Mouse (Mus musculus): ENCODE results near the gene Abca14.

Gene Abca14

DNA sequence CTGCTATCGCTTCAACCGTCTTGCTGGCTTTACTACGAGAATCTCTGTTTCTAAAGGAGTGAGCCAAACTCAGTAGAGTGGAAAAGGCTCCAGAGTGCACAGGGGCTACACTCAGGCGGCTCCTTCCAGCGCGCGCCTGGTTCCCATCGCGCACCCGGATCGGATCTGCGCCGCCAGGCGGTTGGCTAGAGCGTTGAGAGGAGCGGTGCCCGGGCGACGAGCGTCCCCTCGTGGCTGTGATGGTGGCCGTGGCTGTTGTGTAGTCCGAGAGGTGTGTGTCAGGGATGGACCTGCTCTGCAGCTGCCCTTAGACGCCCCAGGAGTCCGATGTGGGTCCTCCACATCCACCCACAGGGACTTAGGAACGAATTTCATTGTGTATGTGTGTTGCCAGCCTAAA, at the start of gene Abca14:
Gene Abca14 (plus strand): TSS at position 173 of the 400 bp plus-strand sequence.
- DNase-seq (ENCODE audit: low spot score in 2 of 2): peak in 1 of 2 experiments; percentile 40

DNA sequence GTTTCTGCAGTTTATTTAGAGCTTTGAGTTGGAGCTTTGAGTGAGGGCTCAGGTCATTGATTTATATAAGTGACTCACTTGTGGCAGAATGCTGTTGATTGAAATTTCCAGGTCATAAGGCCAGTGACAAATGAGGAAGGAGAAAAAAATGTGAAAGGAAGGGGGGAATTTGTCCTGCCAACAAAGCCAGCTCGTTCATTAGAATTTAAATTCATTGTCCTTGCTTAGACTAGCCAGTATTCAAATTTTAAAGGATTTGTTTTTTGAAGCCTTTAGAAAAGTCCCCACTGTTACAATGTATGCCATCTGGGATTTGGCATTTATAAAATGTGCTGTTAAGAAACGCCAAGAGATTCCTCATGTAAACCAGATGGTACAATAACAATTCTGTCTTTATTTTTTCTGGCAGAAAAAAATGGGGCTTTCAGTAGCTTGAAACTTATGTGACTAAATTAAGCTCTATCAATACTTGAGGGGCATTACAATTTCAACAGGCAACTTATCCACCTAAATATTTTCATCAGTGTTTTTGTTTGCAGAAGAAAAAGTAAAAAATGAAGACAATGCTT, 46.8 kb upstream of the Abca14 start:
- DNase-seq (ENCODE audit: low spot score in 2 of 2): no peak

DNA sequence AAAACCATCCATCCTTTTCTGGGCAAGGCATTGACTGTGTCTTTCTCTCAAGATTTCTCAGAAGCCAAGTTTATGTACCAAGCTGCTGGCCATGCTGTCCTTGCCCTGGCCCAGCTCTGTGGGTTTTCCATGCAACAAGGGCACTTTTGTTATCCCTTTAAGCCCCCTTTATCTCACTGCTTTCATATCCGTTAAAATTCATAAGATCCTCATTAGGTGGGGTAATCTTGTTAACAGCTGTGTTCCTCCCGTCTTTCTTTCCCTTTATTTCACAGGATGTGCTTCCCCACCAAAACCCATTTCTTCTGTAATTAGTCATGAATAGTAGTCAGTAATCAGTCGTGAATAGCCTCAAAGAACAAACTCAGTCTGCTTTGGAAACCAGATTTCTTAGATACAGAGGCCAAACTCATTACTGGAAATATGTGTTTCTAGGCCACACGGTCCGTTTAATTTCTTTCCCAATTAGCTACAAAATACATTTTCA, 46.1 kb upstream of the Abca14 start:
- DNase-seq (ENCODE audit: low spot score in 2 of 2): no peak

- DNase-seq (ENCODE audit: low spot score in 2 of 2): no peak
Observed at GRCm38 (mm10) chr7:120158121-120158613, 45.6 kb upstream of the Abca14 start.

DNA sequence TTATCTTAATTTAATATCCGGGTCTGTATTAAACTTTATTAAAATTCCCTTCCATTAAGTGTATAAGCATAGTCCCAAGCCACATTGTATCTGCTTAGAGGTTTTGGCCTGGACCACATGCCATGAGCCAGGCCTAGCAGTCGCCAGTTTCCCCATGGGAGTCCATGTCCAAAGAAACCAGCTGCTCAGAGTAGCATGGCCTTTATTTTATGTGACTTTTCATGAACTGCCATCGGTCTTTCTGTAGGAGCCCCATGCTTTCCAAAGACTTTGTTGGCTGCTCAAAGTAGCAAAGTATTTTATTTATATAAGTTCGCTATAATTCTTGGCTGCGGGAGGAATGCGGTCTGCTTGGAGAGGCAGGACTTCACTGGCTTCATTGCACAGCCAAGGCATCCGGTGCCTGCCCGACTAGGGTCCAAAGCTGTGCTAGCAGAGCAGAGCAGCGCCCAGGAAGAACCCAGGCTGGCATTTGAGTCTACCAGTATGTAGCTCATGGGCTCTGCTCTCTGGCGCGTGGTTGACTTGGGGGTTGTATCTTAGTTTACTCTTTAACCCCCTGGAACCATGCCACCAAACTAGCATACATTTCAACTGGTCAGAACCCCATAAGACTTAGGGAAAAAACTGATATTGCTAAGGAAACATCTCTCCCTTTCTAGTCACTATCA, 40.0 kb upstream of the Abca14 start:
- no peak for DNase-seq (ENCODE audit: low spot score in 2 of 2)

GRCm38 (mm10) chr7:120172188-120172700, 31.5 kb upstream of the Abca14 start:
- no peak for DNase-seq (ENCODE audit: low spot score in 2 of 2)

GRCm38 (mm10) chr7:120173603-120174244, 30.0 kb upstream of the Abca14 start, which contains the start of gene Anks4b:
Gene Anks4b (plus strand): TSS chr7:120173858.
- no peak for DNase-seq (ENCODE audit: low spot score in 2 of 2)

GRCm38 (mm10) chr7:120174723-120175504, 28.8 kb upstream of the Abca14 start:
- DNase-seq (ENCODE audit: low spot score in 2 of 2): no peak

GRCm38 (mm10) chr7:120177611-120178010, 26.1 kb upstream of the Abca14 start:
- no peak for DNase-seq (ENCODE audit: low spot score in 2 of 2)

GRCm38 (mm10) chr7:120178935-120179334, 24.8 kb upstream of the Abca14 start:
- DNase-seq (ENCODE audit: low spot score in 2 of 2): no peak

- no peak for DNase-seq (ENCODE audit: low spot score in 2 of 2)
Observed at GRCm38 (mm10) chr7:120180547-120180946, 23.2 kb upstream of the Abca14 start.

GRCm38 (mm10) chr7:120181401-120182230, 22.1 kb upstream of the Abca14 start:
- DNase-seq (ENCODE audit: low spot score in 2 of 2): no peak

DNA sequence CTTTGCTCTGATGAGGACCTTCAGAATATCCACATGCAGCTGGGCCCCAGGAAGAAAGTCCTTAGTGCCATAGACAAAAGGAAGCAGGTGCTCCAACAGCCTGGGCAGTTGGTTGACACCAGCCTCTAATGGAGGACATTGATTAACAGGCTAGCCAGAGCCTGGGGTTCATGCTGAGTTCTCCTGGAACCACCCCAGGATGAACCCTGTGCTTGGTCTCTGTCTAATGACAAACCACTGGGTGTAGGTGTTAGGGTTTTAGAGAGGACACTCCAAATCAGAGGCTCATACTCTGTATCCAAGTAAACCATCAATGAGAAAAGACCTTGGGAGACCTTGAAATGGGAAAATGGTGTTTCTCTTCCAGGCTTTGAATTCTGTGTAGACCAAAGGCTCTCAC, 20.9 kb upstream of the Abca14 start:
- DNase-seq (ENCODE audit: low spot score in 2 of 2): no peak

GRCm38 (mm10) chr7:120188946-120189345, 14.8 kb upstream of the Abca14 start:
- no peak for DNase-seq (ENCODE audit: low spot score in 2 of 2)

DNA sequence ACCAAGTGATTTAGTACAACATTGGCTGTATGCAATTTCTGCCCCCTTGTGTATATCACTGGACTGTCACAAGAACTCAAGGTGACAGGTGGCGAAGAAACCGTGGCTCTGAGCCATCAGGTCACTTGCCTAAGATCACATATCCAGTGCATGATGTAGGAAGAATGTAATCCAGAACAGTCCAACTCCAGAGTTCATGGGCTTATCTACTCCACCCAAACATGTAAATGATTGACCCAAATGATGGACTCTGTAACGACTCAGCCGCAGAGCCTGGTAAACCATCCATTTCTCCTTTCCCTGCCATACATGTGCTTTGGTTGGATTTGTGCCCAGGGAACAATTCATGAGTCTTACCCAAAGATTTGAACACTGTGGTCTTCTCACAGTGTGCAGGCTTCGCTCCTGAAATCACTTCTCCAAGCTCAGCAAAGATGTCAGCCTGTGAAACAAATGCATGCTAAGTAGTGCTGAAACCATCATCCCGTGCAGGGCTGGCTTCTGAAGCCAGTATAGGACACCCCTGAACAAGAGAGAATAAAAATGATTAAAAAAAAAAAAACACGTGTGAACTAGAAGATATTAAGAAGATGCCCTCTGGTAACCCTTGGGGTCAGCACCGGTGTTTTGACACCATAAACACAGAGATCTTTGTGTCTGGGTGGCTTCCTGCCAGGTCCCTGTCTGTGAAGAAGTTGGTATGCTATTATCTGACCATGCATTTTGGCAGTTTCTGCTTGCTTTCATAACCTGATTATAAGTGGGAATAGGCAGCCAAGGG, 14.2 kb upstream of the Abca14 start:
- no peak for DNase-seq (ENCODE audit: low spot score in 2 of 2)

GRCm38 (mm10) chr7:120190150-120190665, 13.6 kb upstream of the Abca14 start:
- no peak for DNase-seq (ENCODE audit: low spot score in 2 of 2)

DNA sequence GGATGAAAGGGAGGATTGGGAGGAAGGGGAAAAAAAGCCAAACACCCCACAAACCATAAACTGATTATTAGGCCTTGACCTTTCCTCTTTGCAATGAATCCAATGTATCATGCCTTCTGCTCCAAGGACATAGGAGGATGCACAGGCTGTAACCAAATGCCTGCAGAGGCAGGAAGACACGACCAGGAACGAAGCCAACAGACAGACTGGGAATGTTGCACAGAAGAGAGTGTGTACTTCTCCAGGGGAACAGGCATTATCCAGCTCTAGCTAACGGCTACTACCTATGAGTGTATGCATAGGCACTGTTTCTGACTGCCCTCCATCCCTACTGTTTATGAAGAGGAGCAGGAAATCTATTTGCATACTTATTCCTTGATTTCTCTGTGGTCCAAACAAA, 11.6 kb upstream of the Abca14 start:
- no peak for DNase-seq (ENCODE audit: low spot score in 2 of 2)

DNA sequence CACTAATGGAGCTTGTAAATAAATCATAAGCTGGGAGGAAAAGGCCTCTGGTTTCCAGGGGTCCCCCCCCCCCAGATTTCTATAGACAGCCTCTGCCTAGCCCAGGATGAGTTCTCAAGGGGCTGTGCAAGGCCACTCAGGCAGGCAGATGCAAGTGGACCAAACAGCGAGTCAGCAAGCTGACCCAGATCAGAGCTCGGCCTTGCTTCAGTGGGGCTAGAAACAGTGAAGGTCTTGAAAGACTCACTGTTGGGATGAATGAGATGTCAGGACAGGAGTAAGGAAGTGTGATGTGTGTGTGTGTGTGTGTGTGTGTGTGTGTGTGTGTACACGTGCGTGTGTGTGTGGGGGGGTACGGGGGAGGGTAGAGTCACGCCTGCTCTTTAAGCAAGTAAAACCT, 10.9 kb upstream of the Abca14 start:
- DNase-seq (ENCODE audit: low spot score in 2 of 2): no peak

DNA sequence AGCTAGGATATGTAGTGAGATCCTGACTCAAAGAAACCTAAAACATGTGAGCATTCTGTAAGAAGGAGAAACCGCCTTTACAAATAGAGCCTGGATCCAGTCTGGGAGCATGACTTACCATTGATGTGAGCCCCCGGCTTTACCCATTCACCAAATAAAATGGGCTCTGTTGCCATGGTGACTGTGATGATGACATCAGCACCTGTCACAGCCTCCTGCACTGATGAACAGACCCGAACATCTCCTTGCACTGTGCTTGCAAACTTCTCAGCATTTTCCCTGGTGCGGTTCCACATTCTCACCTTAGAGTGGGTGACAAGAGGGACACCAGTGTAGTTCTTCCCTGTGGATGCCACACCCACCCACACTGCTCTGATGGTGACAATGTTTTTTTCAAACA, 8.6 kb upstream of the Abca14 start:
- no peak for DNase-seq (ENCODE audit: low spot score in 2 of 2)

- no peak for DNase-seq (ENCODE audit: low spot score in 2 of 2)
Observed at GRCm38 (mm10) chr7:120201231-120201744, 2.5 kb upstream of the Abca14 start.

All from spleen, postnatal 10 days (tissue).